Mouse (Mus musculus) lung, postnatal 0 days (tissue): ENCODE results near the gene Rab25. TPM values are rescaled to one million over a fixed set of nuclear protein-coding genes. Genes with fewer than 3 reads are reported as not detected.

Source experiments
- ATAC-seq: fragments of 200-750 bp; cut with Nextera tagmentation; 2 replicates; pipeline ENCODE4 v1.8.0; 2017; ENCODE audit warnings: moderate library complexity
- DNase-seq: peaks from one replicate; pipeline ENCODE4 v3.0.0-alpha.2; 2016; ENCODE audit warnings: low spot score
- H3K27ac ChIP-seq: fragments of 300-500 bp; sonication (generic); 2 replicates; pipeline ENCODE4 v1.5.1; 2014; ENCODE audit warnings: antibody characterized with exemption, mild to moderate bottlenecking, low read length, mixed read lengths
- H3K27me3 ChIP-seq: fragments of 300-500 bp; sonication (generic); replicated peaks from 2 replicates; pipeline ENCODE4 v1.6.1; 2014; ENCODE audit warnings: low read length, mixed read lengths; ENCODE audit not compliant: insufficient read depth
- H3K36me3 ChIP-seq: fragments of 300-500 bp; sonication (generic); 2 replicates; pipeline ENCODE4 v1.6.1; 2014; ENCODE audit warnings: low read length, mixed read lengths; ENCODE audit not compliant: insufficient read depth
- H3K4me1 ChIP-seq: fragments of 300-500 bp; sonication (generic); 2 replicates; pipeline ENCODE4 v1.6.1; 2014; ENCODE audit warnings: antibody characterized with exemption, low read depth, low read length, mixed read lengths; ENCODE audit not compliant: insufficient read depth
- H3K4me2 ChIP-seq: fragments of 300-500 bp; sonication (generic); replicated peaks from 2 replicates; pipeline ENCODE4 v1.6.1; 2014; ENCODE audit warnings: low read depth, mild to moderate bottlenecking, low read length, moderate library complexity, mixed read lengths
- H3K4me3 ChIP-seq: fragments of 300-500 bp; sonication (generic); 2 replicates; pipeline ENCODE4 v1.5.1; 2014; ENCODE audit warnings: low read depth, low read length
- H3K9ac ChIP-seq: fragments of 300-500 bp; sonication (generic); replicated peaks from 2 replicates; pipeline ENCODE4 v1.6.1; 2014; ENCODE audit warnings: low read depth, mild to moderate bottlenecking
- H3K9me3 ChIP-seq: fragments of 300-500 bp; sonication (generic); 2 replicates; pipeline ENCODE4 v1.6.1; 2016; ENCODE audit warnings: low read length, mixed read lengths
- CTCF ChIP-seq: IDR thresholded peaks from 2 replicates; pipeline ENCODE4 v1.5.1; 2016; ENCODE audit warnings: antibody characterized with exemption, mild to moderate bottlenecking
- EP300 ChIP-seq: IDR thresholded peaks from 2 replicates; pipeline ENCODE4 v1.6.1; 2016; ENCODE audit warnings: antibody characterized with exemption, mild to moderate bottlenecking, control low read depth
- WGBS: fragments of 180-500 bp; shearing (Covaris S2); extraction: QIAGEN DNeasy Blood & Tissue Kit; methylation state at CpG from one replicate; pipeline ENCODE4 v1.1.7; 2014; 5-methylcytosine and 5-hydroxymethylcytosine counted together
- polyA plus RNA-seq: library from polyadenylated mRNA; unstranded; fragments of >200 nt; fragmentation: Nextera tagmentation; extraction: Ambion mirVana; gene quantifications from 2 replicates; pipeline ENCODE4 v1.2.1, GENCODE M21; 2015

Rab25 gene
- polyA plus RNA-seq, 1 experiment from 2014 or later, result 61.4 TPM

DNA sequence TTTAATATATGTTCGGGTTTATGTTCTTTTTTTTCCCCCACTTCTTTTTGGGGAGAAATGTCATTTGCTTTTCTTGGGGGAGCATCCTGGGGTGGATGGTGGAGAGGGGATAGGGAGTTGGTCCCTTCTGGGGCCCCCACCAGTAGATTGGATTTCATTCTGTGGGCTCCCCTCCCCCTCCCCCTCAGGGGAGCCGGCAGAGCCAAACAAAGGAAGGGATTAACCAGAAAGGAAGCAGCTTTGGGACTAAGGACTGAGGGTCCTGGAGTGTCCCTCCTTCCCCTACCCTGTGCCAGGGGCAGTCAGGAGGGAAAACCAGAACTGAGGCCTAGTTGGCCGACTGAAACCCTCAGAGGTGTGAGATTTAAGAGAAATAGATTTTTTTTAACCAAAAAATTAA, 8.7 kb downstream of the Rab25 start:
- Histone ChIP-seq H3K4me2 (no peak overlapping the region), H3K36me3 (no peaks in the 10 kb centered on the region), H3K27me3 (no peaks in the 10 kb centered on the region), H3K27ac (no peak overlapping the region), H3K9ac (no peak overlapping the region), H3K4me1 (peaks cover 12% of the 10 kb centered on the region; the same call in 1 of the 2 replicates), H3K4me3 (no peak overlapping the region), H3K9me3 (no peaks in the 10 kb centered on the region)
- WGBS, result 33% methylated on average over 3 of the region's 3 CpGs
- ATAC-seq (no peak), DNase-seq (peak; percentile 4)
- TF ChIP-seq EP300 (no peak), CTCF (no peak)

DNA sequence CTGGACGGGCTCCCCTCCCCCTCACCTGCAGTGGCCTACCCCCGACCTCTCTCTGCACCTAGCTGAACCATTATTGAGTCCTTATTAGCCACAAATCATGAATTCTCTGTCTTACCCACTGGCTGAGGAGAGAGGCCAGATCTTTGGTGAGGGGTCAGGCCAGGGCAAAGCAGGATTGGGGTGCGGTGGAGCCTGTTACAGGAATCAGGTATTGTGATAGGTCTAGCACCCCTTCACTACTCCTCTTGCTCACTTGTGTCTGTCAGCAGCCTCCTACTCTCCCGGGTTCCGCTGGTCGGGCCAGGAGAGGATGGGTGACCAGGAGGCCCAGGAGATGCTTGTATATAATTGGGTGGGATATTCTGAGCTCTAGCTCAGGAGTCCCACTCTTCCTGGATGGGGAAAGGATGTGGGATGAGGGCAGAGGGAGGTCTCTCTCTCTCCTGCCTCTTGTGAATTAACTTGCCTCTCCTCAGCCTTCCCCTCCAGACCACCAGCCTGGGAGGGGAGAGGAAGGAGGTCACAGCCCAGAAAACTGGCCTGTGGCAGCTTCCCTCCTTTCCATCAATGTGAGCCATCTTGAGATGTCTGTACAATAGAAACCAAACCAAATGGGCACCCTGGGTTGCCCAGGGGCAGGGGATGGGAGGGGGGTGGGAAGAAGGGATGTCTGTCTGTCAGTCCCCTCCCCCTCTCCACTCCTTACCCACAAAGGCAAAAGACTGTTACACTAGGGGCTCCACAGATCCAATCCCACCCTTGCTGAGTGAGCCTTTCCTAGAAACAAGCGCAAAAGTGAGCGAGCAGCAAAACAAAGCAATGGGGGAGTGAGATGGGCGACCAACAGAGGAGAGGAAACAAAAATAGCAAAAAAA, 9.6 kb downstream of the Rab25 start:
- no peak overlapping the region for H3K4me3 ChIP-seq
- H3K4me1 ChIP-seq, result peaks cover 15% of the 10 kb centered on the region; the same call in 1 of the 2 replicates
- no peak for TF ChIP-seq EP300
- TF ChIP-seq CTCF, result no peak
- no peak overlapping the region for H3K27ac ChIP-seq
- H3K9me3 ChIP-seq, result no peaks in the 10 kb centered on the region
- no peak overlapping the region for H3K9ac ChIP-seq
- no peaks in the 10 kb centered on the region for H3K27me3 ChIP-seq
- ATAC-seq (no peak), DNase-seq (no peak)
- 68% methylated on average over 9 of the region's 9 CpGs for WGBS
- H3K4me2 ChIP-seq, result no peak overlapping the region
- H3K36me3 ChIP-seq, result no peaks in the 10 kb centered on the region

DNA sequence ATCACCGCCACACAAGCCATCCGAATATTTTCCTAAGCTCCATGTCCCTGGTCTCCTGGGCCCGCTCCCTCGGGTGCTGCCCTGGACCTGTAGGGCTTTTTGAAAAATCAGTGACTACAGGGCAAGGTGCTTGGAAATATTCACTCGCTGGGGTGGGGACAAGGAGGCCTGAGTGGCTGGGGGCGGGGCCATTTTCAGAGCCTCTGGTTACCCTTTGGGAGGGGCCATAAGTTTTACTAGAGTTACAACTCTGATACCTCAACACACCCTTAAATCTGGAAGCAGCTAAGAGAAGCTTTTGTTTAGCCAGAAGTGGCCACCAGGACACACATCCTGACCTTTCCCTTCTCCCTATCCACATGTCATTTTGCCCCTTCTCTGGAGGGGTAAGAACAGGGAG, 11.0 kb downstream of the Rab25 start:
- 58% methylated on average over 6 of the region's 6 CpGs for WGBS
- Histone ChIP-seq H3K27me3 (no peaks in the 10 kb centered on the region), H3K9ac (peak overlapping the region; percentile 29; the same call in 1 of the 2 replicates), H3K9me3 (no peaks in the 10 kb centered on the region), H3K4me2 (peak overlapping the region; percentile 79), H3K27ac (peak overlapping the region; percentile 61; the same call in 1 of the 2 replicates), H3K36me3 (no peaks in the 10 kb centered on the region), H3K4me3 (peak overlapping the region; percentile 52), H3K4me1 (peaks cover 15% of the 10 kb centered on the region; the same call in 1 of the 2 replicates)
- no peak for TF ChIP-seq CTCF
- TF ChIP-seq EP300, result no peak
- ATAC-seq (peak; percentile 16), DNase-seq (no peak)

DNA sequence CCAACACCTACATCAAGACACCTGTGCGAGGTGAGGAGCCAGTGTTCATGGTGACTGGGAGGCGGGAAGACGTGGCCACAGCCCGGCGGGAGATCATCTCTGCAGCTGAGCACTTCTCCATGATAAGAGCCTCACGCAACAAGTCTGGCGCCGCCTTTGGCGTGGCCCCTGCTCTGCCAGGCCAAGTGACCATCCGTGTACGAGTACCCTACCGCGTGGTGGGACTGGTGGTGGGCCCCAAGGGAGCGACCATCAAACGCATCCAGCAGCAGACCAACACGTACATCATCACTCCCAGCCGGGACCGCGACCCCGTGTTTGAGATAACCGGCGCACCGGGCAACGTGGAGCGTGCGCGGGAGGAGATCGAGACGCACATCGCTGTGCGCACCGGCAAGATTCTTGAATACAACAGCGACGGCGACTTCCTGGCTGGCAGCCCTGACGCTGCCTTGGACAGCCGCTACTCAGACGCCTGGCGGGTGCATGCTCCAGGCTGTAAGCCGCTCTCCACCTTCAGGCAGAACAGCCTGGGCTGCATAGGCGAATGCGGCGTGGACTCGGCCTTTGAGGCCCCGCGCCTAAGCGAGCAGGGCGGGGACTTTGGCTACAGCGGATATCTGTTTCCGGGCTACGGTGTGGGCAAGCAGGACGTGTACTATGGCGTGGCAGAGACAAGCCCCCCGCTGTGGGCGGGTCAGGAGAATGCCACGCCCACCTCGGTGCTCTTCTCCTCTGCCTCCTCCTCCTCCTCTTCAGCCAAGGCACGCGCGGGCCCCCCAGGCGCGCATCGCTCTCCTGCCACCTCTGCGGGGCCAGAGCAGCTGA, 11.8 kb downstream of the Rab25 start:
- WGBS, result 6% methylated on average over 61 of the region's 64 CpGs
- peak overlapping the region; percentile 52 for H3K4me3 ChIP-seq
- H3K27ac ChIP-seq, result peak overlapping the region; percentile 61
- peaks cover 15% of the 10 kb centered on the region; the same call in 1 of the 2 replicates for H3K4me1 ChIP-seq
- DNase-seq, result peak; percentile 92
- H3K36me3 ChIP-seq, result no peaks in the 10 kb centered on the region
- peak overlapping the region; percentile 79 for H3K4me2 ChIP-seq
- peak; percentile 83 for ATAC-seq
- TF ChIP-seq CTCF (peak; percentile 6; the same call in 1 of the 2 replicates), EP300 (no peak)
- no peaks in the 10 kb centered on the region for H3K27me3 ChIP-seq
- H3K9ac ChIP-seq, result peak overlapping the region; percentile 29
- H3K9me3 ChIP-seq, result no peaks in the 10 kb centered on the region

DNA sequence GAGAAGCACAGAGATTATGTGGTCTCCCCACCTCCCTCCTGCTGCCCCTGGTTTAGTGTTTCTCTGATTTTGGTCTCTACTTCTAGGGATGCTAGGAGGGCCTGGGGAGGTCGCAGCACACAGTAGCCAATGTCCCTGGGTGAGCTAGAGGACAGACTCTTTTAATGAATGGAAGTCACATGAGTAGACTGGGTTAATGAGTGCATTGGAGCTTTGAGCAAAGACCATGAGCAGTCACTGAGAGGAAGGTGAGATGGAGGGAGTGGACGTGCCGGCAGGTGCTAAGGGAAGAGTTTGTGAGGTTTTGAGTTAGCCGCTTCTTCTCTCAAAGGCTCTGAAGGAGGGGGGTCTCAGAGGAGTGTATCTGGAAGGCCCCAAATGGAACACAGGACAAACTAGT, 12.6 kb downstream of the Rab25 start:
- no peak overlapping the region for H3K4me2 ChIP-seq
- H3K27me3 ChIP-seq, result no peaks in the 10 kb centered on the region
- H3K9ac ChIP-seq, result no peak overlapping the region
- WGBS, result 77% methylated on average over 4 of the region's 4 CpGs
- H3K36me3 ChIP-seq, result no peaks in the 10 kb centered on the region
- H3K27ac ChIP-seq, result no peak overlapping the region
- TF ChIP-seq CTCF (no peak), EP300 (no peak)
- DNase-seq, result no peak
- no peak overlapping the region for H3K4me3 ChIP-seq
- H3K4me1 ChIP-seq, result peaks cover 15% of the 10 kb centered on the region; the same call in 1 of the 2 replicates
- H3K9me3 ChIP-seq, result no peaks in the 10 kb centered on the region
- no peak for ATAC-seq

DNA sequence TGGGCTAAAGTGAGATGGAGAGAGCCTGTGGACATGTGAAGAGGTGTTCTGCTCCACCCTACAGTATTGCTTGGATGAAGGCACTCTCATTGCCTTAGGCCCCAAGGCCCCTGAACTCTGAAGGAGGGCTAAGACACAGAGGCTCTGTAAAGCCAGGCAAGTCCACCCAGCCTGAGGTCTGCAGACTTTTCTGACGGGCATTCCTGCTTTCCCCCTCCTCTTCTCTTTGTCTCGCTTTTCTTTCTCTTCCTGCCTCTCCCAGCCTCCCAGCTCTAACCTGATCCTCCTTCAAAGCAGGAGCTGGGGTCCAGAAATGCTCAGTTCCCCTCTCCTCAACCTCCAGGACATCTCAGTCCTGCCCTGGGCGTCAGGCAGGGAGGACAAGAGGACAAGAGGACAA, 13.1 kb downstream of the Rab25 start:
- ATAC-seq, result no peak
- H3K4me2 ChIP-seq, result no peak overlapping the region
- DNase-seq, result no peak
- no peak overlapping the region for H3K27ac ChIP-seq
- no peak overlapping the region for H3K9ac ChIP-seq
- H3K9me3 ChIP-seq, result no peaks in the 10 kb centered on the region
- H3K36me3 ChIP-seq, result no peaks in the 10 kb centered on the region
- H3K4me3 ChIP-seq, result no peak overlapping the region
- H3K4me1 ChIP-seq, result peaks cover 15% of the 10 kb centered on the region; the same call in 1 of the 2 replicates
- H3K27me3 ChIP-seq, result no peaks in the 10 kb centered on the region
- 58% methylated on average over 3 of the region's 3 CpGs for WGBS
- TF ChIP-seq CTCF (no peak), EP300 (no peak)
